Mouse (Mus musculus): ENCODE results near the gene Hsp90ab1. TPM values are rescaled to one million over a fixed set of nuclear protein-coding genes. Genes with fewer than 3 reads are reported as not detected.

Hsp90ab1 gene
- polyA plus RNA-seq, 1 experiment from 2014 or later: 2,187 TPM

DNA sequence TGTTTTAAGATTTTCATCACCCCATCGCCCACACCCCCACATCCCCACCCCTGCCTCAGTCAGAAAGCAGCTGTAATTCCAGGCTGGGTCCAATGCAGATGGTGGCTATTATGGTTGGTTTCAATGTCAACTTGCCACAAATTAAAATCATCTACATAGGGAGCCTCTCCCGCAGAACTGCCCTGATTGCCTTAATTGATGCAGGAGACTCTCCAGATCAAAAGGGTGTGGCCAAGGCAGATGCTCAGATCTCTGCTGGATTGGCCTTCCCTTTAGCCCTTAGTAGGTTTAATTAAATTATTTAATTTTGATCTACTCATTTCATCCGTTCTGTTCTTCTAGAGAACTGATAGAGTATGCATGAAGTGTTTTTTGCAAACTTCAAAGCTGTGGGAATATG is 29.9 kb upstream of the Hsp90ab1 start:
- Histone ChIP-seq H3K4me3 (no peak overlapping the region), H3K27ac (replicated peaks) (no peak overlapping the region), H3K4me1 (peaks cover 43% of the 10 kb centered on the region), H3K36me3 (replicated peaks) (no peaks in the 10 kb centered on the region), H3K27me3 (replicated peaks; ENCODE audit: low read depth, poor library complexity, severe bottlenecking) (peaks cover 59% of the 10 kb centered on the region), H3K9me3 (no peaks in the 10 kb centered on the region)
- DNase-seq (ENCODE audit: low spot score): no peak
- 71% methylated on average over 3 of the region's 3 CpGs for WGBS

DNA sequence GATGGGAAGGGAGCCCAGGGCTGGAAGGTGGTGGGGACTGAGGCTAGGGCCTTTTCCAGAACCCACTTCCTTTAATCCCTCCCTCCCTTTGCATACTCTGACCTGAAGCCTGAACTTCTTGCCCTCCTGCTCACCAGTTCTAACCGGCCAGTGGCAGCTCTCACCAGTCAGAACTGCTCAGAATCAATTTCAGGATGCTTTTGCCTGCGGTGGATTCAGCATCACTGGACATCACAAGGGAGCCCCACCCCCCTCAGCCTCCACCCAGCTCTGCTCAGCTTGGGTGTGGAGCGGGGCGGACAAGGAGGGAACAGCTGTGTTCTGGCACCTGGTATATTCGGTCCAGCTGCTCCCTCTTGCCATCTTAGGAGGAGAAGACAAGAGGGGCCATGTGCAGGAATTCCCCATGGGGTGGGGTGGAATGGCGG is 28.8 kb upstream of the Hsp90ab1 start, which contains the start of gene Mymx:
Gene Mymx, minus strand, starts transcription at position 226 of the 428 bp plus-strand sequence.
- Histone ChIP-seq H3K27me3 (replicated peaks; ENCODE audit: low read depth, poor library complexity, severe bottlenecking) (peaks cover 70% of the 10 kb centered on the region), H3K4me1 (peaks cover 54% of the 10 kb centered on the region), H3K4me3 (peak within 1 kb of the TSS; percentile 22), H3K9me3 (no peaks in the 10 kb centered on the region), H3K27ac (replicated peaks) (peak within 1 kb of the TSS; percentile 63), H3K36me3 (replicated peaks) (no peaks in the 10 kb centered on the region)
- peak; percentile 75 for DNase-seq (ENCODE audit: low spot score)
- 25% methylated on average over 6 of the region's 6 CpGs for WGBS

DNA sequence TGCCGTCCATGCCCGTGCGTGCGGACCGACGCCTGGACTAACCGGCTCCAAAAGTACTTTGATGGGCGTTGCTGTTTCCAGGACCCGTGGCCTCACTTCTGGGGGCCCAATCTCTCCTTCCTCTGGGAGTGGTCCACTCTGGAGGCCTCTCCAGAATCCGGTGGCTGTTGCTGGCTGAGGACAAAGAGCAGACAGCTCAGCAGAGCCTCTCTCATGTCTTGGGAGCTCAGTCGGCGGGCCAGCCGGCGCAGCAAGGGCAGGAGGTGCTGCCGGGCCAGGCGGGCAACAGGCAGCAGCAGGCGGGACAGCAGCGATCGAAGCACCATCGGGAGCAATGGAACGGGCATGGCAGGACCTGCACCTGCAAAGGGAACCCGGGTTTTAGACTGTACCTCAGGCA is 28.3 kb upstream of the Hsp90ab1 start:
- WGBS: 8% methylated on average over 22 of the region's 22 CpGs
- peak overlapping the region; percentile 22 for H3K4me3 ChIP-seq
- H3K27ac ChIP-seq (replicated peaks): peak overlapping the region; percentile 63
- peaks cover 59% of the 10 kb centered on the region for H3K4me1 ChIP-seq
- H3K27me3 ChIP-seq (replicated peaks; ENCODE audit: low read depth, poor library complexity, severe bottlenecking): peaks cover 75% of the 10 kb centered on the region
- no peaks in the 10 kb centered on the region for H3K9me3 ChIP-seq
- H3K36me3 ChIP-seq (replicated peaks): no peaks in the 10 kb centered on the region
- DNase-seq (ENCODE audit: low spot score): peak; percentile 50

DNA sequence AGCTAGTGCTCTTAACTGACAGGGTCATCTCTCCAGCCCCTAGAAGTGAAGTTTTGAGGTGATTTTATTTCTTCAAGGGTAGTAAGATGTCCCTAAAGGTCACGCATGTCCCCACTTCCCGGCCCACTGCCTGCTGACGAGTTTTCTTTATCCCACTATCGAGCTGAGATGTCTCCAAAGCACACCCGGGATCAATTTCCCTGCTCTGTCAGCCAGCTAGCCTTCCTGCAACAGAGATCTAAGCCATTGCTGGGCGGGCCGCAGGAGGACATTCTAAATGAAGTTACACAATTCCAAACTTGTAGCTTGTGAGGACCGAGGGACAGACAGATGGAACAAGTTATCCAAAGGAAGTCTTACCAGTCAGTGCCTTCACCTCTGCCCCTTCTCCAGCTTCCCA is 27.2 kb upstream of the Hsp90ab1 start:
- DNase-seq (ENCODE audit: low spot score): peak; percentile 59
- Histone ChIP-seq H3K27ac (replicated peaks) (peak overlapping the region; percentile 76; the same call in 1 of the 2 replicates), H3K4me3 (0 out of 2 replicates have a peak overlapping the region, but pooled peaks have one; percentile 8), H3K9me3 (no peaks in the 10 kb centered on the region), H3K36me3 (replicated peaks) (no peaks in the 10 kb centered on the region), H3K27me3 (replicated peaks; ENCODE audit: low read depth, poor library complexity, severe bottlenecking) (peaks cover 86% of the 10 kb centered on the region), H3K4me1 (peaks cover 70% of the 10 kb centered on the region)
- 22% methylated on average over 8 of the region's 8 CpGs for WGBS

DNA sequence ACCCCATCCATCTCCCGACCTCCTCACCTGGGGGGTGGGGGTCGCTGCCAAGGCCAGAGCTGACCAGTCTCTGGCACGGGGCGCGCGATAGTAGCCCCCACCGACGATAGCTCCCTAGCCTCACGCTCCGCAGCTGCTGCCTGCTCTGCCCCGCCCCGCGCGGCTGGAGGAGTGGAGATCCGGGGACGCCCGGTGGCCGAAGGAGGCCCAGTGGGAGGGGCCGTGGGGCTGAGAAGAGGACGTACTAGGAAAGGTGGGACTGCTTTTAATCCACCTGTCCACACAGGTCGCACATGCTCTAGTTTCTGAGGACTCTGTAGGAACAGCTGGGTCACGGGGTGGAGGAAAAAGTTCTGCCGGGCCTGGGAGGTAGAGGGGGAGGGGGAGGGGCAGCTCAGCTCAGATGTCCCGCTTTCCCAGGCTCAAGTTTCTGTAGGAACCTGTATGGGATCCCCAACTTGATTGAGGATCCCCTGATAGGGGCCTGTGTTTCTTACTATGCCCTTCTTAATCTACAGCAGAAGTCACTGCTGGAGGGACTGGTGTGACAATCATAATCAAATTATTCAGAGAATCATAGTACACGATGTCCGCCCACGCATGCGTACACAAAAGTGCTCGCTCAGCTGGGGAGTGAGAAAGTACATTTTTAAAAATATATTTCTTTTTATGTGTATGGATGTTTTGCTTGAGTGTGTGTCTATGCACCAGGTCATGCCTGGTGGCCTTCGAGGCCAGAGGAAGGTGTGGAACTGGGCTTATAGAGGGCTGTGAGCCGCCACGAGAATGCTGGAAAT is 26.6 kb upstream of the Hsp90ab1 start, which contains the start of gene Slc29a1:
Gene Slc29a1, minus strand, starts transcription at position 161 of the 797 bp plus-strand sequence.
- WGBS: 12% methylated on average over 32 of the region's 32 CpGs

DNA sequence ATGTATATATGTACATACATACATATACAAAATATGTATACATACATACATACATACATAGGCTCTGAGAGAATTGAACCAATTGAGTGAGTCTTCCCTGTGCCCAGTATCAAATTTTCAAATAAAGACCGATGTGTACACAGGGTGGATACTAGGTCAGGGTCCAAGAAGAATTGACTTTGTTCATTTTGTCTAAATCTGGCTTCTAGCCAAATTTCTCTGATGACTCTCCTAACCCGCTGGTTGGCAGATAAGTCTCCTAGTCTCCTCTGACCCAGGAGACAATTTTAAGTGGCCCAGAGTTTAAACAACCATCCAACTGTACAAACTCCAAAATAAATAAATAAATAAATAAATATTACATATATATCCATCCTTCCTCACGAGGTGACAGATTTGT is 25.8 kb upstream of the Hsp90ab1 start:
- Histone ChIP-seq H3K4me3 (peak overlapping the region; percentile 58), H3K9me3 (no peaks in the 10 kb centered on the region), H3K27me3 (replicated peaks; ENCODE audit: low read depth, poor library complexity, severe bottlenecking) (peaks cover 99% of the 10 kb centered on the region), H3K27ac (replicated peaks) (no peak overlapping the region), H3K36me3 (replicated peaks) (no peaks in the 10 kb centered on the region), H3K4me1 (peaks cover 84% of the 10 kb centered on the region)
- DNase-seq (ENCODE audit: low spot score): no peak
- WGBS: 56% methylated on average over 3 of the region's 3 CpGs

More for the DNA sequence above, 26.6 kb upstream of the Hsp90ab1 start, which contains the start of gene Slc29a1:
- H3K27ac ChIP-seq (replicated peaks): peak within 1 kb of the TSS; percentile 76
- H3K4me3 ChIP-seq: peak within 1 kb of the TSS; percentile 58
- H3K4me1 ChIP-seq: peaks cover 76% of the 10 kb centered on the region
- no peaks in the 10 kb centered on the region for H3K36me3 ChIP-seq (replicated peaks)
- no peaks in the 10 kb centered on the region for H3K9me3 ChIP-seq
- peaks cover 92% of the 10 kb centered on the region for H3K27me3 ChIP-seq (replicated peaks; ENCODE audit: low read depth, poor library complexity, severe bottlenecking)
- peak; percentile 68 for DNase-seq (ENCODE audit: low spot score)

DNA sequence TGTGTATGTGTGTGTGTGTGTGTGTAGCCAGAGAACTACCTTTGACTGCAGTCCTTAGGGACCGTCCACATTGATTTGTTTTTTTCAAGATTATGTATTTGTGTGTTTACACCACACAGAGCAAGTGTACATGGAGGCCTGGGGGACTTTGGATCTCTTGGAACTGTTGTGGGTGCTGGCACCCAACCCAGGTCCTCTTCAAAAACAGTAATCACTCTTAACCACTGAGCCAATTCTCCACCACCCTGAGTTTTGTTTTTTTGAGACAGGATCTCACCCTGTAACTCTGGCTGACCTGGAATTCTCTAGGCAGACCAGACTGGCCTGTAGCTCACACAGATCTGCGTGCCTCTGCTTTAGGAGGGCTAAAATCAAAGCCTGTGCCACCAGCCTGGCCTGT is 25.3 kb upstream of the Hsp90ab1 start:
- no peaks in the 10 kb centered on the region for H3K9me3 ChIP-seq
- H3K27ac ChIP-seq (replicated peaks): no peak overlapping the region
- no peak overlapping the region for H3K4me3 ChIP-seq
- H3K36me3 ChIP-seq (replicated peaks): no peaks in the 10 kb centered on the region
- H3K4me1 ChIP-seq: peaks cover 89% of the 10 kb centered on the region
- peaks cover 99% of the 10 kb centered on the region for H3K27me3 ChIP-seq (replicated peaks; ENCODE audit: low read depth, poor library complexity, severe bottlenecking)
- DNase-seq (ENCODE audit: low spot score): no peak
- WGBS: 92% methylated on average over 2 of the region's 2 CpGs

DNA sequence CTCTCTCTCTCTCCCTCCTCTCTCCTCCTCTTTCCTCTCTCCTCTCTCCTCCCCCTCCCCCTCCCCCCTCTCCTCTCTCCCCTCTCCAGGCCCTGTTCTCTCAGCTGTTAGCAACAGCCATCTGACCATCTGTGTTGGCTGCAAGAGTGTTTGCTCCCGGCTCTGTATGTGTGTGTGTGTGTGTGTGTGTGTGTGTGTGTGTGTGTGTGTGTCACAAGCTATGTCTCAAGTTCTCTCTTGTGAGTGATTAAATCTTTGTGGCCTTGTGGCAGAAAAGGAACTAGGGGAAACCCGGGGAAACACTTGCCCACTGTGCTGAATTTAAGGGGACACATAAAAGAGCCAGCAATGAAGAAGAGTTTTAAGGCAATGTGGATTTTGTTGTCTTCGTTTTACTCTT is 24.7 kb upstream of the Hsp90ab1 start:
- H3K4me3 ChIP-seq: no peak overlapping the region
- no peaks in the 10 kb centered on the region for H3K9me3 ChIP-seq
- WGBS: 40% methylated on average over 3 of the region's 3 CpGs
- H3K36me3 ChIP-seq (replicated peaks): no peaks in the 10 kb centered on the region
- H3K4me1 ChIP-seq: peaks cover 95% of the 10 kb centered on the region
- H3K27ac ChIP-seq (replicated peaks): no peak overlapping the region
- peak; percentile 62 for DNase-seq (ENCODE audit: low spot score)
- peaks cover 99% of the 10 kb centered on the region for H3K27me3 ChIP-seq (replicated peaks; ENCODE audit: low read depth, poor library complexity, severe bottlenecking)

DNA sequence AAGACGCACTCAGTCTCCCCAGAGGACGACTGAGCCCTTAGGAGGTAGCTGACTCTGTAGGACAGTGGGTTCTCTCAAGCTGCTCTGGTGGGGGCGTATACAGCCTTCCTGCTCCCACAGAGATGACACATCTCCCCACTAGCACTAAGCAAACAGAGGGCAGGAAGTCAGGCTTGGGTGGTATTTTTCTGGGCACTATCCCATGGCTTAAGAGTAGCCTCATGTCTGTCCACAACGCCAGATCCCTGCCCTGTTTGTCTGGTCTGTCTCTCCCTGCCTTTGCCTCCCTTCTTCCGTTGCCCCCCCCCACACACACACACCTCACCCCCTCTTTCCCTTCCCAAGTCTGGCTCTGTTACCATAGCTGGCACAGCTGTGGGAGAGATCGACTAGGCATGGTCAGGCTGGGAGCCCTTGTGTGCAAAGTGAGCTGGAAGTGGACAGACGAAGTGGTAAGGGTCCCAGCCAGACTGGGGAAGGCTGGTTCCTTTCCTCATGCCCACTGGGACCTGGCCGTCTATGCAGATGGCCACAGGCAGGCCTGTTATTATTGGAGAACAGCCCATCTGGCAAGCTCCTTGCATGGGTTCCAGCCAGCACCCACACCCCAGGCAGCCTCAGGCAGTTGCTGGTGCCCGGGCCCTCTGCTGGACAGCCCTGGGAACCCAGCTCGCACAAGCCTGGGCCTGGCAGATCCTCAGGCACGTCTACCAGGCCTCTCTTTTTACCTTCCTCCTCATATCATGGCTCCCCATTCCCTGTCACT is 23.7 kb upstream of the Hsp90ab1 start:
- peak overlapping the region; percentile 68; the same call in 1 of the 2 replicates for H3K4me3 ChIP-seq
- H3K9me3 ChIP-seq: no peaks in the 10 kb centered on the region
- H3K27ac ChIP-seq (replicated peaks): peak overlapping the region; percentile 15; the same call in 1 of the 2 replicates
- WGBS: 25% methylated on average over 11 of the region's 11 CpGs
- no peaks in the 10 kb centered on the region for H3K36me3 ChIP-seq (replicated peaks)
- H3K27me3 ChIP-seq (replicated peaks; ENCODE audit: low read depth, poor library complexity, severe bottlenecking): peaks cover 98% of the 10 kb centered on the region
- peaks cover 98% of the 10 kb centered on the region for H3K4me1 ChIP-seq
- peak; percentile 75 for DNase-seq (ENCODE audit: low spot score)

DNA sequence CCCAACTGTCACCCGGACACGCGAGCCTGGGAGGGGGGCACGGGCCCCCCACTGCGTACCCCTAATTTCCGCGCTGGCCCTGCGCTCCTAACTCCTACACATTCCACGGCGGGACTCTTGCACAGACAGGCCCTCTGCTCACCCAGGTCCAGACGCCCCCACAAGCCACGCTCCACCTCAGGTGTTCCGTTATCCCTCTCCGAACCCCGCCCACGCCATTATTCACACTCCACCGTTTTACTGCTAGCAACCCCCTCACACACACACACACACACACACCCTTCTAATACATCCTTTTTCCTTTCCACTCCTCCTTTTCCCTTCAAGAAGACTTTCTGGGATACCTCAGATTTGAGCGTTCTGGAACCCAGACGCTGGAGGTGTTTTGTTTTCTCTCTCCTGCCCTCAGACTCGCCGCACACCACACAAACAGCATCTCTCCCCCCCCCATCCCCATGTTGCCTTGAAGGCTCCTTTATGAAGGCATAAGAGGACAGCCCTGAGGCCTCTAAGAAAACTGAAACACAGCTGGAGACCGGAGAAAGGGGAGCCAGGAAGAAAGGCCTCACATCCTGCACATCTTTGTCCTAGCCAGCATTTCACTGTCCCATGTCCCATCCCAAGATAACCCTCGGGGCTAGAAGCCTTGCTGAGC is 22.8 kb upstream of the Hsp90ab1 start:
- peaks cover 90% of the 10 kb centered on the region for H3K27me3 ChIP-seq (replicated peaks; ENCODE audit: low read depth, poor library complexity, severe bottlenecking)
- peak overlapping the region; percentile 79 for H3K27ac ChIP-seq (replicated peaks)
- H3K36me3 ChIP-seq (replicated peaks): no peaks in the 10 kb centered on the region
- DNase-seq (ENCODE audit: low spot score): no peak
- peak overlapping the region; percentile 68 for H3K4me3 ChIP-seq
- peaks cover 98% of the 10 kb centered on the region for H3K4me1 ChIP-seq
- WGBS: 3% methylated on average over 23 of the region's 23 CpGs
- no peaks in the 10 kb centered on the region for H3K9me3 ChIP-seq

DNA sequence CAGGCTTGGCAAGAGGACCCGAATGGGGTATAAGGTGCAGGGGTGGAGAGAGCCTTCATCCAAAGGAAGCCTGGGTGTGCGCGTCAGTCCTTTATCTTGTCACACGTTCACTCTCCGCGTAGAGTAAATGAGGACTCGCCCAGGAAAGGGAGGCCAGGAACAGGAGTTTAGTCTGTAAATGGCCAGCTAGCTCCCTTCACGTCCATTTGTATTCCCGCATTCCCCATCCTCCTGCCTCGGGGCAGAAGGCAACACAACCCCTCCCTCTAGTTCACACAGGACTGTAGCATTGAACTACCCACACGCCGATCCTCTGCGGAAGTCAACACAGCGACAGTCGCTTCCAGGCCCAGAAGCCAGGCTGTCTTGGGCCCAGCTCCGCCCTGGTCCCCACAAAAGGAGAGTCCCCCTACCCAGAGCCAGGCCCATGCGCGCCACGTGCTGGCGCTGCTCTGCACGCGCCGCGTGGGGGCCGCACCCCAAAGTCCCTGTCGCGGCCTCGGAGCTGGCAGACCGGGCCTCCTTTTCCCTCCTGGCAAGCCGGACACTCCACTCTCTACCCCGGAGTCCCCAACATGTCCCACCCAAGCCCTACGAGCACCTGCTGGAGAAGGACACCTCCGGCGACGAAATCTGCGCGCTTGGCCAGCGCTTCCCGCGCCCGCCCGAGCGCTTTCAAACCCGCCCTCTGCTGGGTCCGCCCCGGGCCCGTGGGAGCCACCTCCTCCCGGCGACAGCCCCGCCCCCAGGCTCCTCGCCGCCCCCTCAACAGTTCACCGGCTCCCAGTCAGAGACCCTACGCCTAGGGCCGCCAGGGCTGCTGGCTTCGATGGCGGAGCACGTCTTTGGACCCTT is 22.0 kb upstream of the Hsp90ab1 start:
- H3K27me3 ChIP-seq (replicated peaks; ENCODE audit: low read depth, poor library complexity, severe bottlenecking): peaks cover 82% of the 10 kb centered on the region
- H3K27ac ChIP-seq (replicated peaks): peak overlapping the region; percentile 79
- H3K9me3 ChIP-seq: no peaks in the 10 kb centered on the region
- 1% methylated on average over 58 of the region's 58 CpGs for WGBS
- peaks cover 98% of the 10 kb centered on the region for H3K4me1 ChIP-seq
- peak; percentile 86 for DNase-seq (ENCODE audit: low spot score)
- peaks cover under 1% of the 10 kb centered on the region; the same call in 1 of the 2 replicates for H3K36me3 ChIP-seq (replicated peaks)
- peak overlapping the region; percentile 68 for H3K4me3 ChIP-seq
